Mouse (Mus musculus) cerebellum, postnatal 14 days (tissue): ENCODE measurements around the gene Siae.

Experiments
- DNase-seq, 2 experiments: peaks; one replicate each; pipeline ENCODE4 v3.0.0; 2021; ENCODE audit warnings: mixed read lengths in 2 of 2

Siae gene

GRCm38 (mm10) chr9:37540701-37541575, 14.6 kb upstream of the Siae start:
- no peak for DNase-seq

GRCm38 (mm10) chr9:37541851-37542642, 13.5 kb upstream of the Siae start:
- no peak for DNase-seq

GRCm38 (mm10) chr9:37543869-37544440, 11.5 kb upstream of the Siae start:
- DNase-seq = no peak

GRCm38 (mm10) chr9:37544447-37545165, 10.9 kb upstream of the Siae start:
- DNase-seq = peak; percentile 80 to 81

- DNase-seq = peak in 1 of 2 experiments; percentile 16
Measured at GRCm38 (mm10) chr9:37545166-37545610, 10.3 kb upstream of the Siae start.

GRCm38 (mm10) chr9:37545847-37546452, 9.5 kb upstream of the Siae start:
- peak in 1 of 2 experiments; percentile 10 for DNase-seq

- no peak for DNase-seq
Measured at GRCm38 (mm10) chr9:37546889-37547288, 8.6 kb upstream of the Siae start.

- no peak for DNase-seq
Measured at GRCm38 (mm10) chr9:37550435-37550834, 5.1 kb upstream of the Siae start.

DNA sequence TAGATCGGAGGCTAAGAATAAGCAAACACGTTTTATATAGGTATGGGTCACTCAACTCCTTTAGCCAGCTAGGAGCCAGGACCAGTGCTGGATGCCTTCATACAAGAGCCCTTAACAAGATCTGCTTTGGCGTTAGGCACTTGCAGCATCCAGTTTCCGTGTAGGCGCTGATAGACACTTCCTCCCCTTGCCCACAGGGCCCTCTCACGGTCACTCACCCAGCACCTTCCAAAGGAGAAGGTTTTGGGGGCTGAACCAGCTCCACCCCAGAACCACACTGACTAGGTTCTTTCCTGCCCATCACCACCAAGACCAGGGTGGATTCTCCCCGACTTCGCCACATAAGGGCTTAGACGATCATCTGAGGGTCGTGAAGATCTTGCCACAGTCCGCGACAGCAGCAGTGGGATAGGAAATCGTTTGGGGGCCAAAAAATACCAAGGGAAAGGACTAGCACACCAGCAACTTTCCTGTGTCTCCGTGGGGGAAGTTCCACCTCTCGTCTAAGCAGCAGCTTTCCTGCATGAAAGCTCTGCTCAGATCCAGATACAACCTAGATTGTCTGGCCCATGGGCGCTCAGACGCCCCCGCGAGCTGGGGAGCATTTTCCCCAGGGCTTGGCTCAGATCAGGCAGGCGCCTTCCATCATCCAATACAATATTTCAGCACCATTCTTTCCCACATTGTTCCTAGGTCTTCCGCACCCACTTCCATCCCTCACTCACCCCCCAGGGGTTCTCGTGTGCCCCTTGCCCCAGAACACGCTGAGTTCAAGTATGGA, 3.6 kb upstream of the Siae start:
- DNase-seq = peak in 1 of 2 experiments; percentile 6

DNA sequence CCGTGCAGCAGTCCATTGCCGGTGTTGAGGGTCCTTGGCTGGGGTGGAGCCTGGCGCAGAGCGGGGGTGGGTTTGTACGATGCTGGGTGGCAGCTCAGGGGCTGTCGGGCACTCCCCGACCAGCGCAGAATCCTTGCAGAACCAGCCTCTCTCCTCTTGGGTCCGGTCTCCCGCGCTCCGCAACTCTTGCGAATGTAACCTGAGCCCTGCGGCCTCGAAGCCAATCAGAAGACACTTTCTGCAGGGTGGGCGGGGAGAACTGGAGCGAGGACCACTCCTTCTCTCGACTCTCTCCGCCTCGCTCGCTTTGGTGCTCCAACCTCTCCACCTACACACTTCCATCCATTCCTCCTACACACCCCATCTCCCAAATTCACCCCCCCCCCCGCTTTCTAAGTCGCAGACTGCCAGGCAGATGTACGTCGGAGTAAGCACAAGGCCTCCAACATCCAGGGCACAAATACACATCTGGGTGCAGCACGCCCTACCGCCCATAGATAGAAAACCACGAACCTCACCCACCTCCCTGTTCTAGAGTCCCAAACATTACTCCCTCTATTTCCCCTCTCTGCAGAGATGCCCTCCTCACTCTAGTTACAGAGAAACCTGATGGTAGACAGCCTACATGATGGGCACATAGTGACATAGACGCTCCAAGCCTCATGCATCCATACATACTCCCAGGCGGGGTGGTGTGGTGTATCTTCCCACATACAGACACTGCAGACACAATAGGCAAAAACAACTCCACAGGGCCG, 2.8 kb upstream of the Siae start, which contains the start of gene Nrgn:
Nrgn (minus strand) TSS at position 369 of the 758 bp plus-strand sequence.
- DNase-seq = peak; percentile 58 to 59

DNA sequence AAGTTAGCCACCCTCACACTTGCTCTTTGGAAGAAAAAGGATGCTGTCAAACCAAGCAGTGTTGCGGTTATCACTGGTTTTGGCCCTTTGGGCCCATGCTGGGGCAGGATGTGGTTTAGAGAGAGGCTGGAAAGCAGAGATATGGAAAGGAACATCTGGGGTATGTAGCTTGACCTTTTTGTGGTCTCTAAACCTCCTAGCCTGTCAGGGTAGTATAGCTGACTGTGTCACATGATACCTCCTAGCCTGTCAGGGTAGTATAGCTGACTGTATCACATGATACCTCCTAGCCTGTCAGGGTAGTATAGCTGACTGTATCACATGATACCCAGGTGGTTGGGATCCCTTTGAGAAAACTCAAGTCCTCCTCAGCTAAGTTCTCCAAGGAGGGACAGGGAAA, 1.2 kb upstream of the Siae start:
- no peak for DNase-seq

- DNase-seq = no peak
Measured at GRCm38 (mm10) chr9:37556366-37556765, 868 bp downstream of the Siae start.

- DNase-seq = no peak
Measured at GRCm38 (mm10) chr9:37560617-37561016, 5.1 kb downstream of the Siae start.

GRCm38 (mm10) chr9:37563805-37564204, 8.3 kb downstream of the Siae start:
- no peak for DNase-seq

- no peak for DNase-seq
Measured at GRCm38 (mm10) chr9:37567019-37567418, 11.5 kb downstream of the Siae start.

DNA sequence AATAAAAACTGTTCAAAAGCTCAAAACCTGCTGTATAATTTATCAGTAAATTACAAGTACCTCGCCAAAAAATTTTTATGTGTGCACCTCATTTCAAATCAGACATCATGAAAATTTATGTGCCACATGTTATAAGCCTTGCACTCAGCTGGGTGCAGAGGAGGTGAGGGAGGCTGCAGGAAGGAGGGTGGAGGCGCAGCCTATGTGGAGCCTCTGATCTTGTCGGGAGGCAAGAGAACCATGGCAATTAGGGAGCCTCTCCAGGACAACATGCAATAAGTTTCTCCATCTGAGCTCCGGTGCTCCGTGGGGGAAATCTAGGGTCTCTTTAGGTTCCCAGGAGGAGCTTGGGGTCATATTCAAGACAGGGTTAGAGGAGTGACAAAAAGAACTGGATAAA, 12.0 kb downstream of the Siae start:
- no peak for DNase-seq

DNA sequence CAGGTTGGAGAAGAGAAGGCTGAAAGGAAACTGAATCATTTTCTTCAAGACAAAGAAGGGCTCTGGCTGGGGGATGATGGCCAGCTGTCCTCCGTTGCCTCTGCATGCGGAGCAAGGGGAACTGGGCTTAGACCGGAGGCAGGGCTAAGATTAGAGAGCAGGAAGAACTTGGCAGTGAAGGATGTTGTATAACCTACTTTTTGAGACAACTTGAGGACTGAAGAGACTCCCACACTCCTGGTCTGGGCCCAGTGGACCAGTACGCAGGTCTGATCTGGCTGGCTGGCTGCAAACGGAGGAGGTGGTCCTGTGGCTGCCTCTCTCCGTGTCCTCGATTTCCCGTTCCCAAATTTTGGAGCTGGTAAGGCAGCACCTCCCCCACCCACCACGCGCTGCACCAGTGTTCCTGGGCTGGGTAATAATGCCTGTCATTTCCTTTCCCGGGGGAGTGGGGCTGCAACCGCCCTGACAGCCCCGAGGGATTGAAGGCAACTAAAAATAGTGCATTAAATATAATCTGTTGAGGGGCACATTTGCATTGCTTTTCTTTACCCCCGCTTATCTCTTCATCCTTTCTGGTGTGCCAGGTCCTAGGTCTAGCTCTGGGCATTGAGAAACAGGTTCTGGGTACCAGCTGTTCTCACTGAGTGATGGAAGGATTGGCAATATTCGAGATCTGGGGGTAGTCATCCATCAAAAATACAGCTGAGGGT, 12.6 kb downstream of the Siae start:
- no peak for DNase-seq

DNA sequence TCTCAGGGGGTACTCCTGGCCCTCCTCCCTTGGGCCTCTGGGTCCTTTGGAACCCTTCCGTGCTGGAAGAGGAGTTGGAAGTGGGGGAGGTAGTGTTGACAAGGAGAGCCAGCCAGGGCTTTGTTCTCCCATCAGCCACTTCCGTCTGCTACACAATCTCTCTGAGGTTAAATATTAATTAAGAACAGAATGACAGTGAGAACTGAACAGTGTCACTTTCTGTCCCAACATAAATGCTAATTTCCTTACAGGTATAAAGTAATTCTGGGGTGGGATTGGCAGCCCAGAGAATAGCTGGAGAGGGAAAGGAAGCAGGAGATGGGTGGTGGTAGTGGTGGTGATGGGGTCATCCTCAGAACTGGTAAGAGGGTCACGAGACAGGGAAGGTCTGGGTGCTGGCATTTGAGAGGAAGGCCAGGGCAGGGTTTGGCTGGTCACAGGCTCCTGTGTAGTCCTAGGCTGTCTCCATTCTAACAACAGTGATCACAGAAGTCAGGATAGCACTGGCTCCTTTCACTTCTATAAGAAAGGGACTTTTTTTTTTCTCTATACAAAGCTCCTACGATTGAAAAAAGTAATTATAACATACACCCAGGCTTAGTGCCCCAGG, 13.2 kb downstream of the Siae start:
- DNase-seq = no peak

- no peak for DNase-seq
Measured at GRCm38 (mm10) chr9:37569231-37569835, 13.8 kb downstream of the Siae start.
